Mouse (Mus musculus) cerebellum, adult 18-20 months (tissue): ENCODE measurements around the gene Hspg2.

Source experiments
- DNase-seq, 2 experiments: peaks; one replicate each; pipeline ENCODE4 v3.0.0; 2021

Hspg2 gene

GRCm38 (mm10) chr4:137461981-137462690, 6.4 kb upstream of the Hspg2 start:
- DNase-seq = no peak

DNA sequence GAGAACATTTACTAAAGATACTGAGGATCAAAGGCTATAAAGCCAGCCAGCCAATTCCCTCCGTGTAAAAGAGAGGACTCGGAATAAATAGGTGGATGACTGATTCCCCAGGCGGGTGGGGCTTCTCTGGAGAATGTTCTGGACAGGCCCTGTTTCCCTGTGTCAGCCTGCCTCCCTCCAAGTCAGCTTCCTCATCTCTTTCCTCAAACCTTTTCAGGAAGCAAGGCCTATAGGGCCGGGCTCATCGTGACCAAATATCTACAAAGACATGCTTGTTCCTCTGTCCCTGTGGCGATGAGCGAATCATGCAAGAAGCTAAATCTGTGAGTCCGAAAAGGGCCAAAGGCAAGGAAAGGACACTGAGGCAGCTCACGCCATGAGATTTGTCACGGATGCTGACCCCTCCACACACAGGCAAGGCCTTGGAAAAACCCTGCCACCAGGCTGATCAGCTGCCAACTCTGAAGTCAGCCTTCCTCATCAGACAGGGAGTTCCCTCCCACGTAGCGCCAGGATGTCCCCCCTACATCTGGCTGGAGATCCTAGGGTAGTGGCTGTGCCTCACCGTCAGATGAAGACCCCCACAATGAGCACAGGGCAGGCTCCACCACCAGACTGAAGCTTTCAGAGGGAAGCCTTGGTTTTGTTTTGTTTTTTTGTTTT, 3.3 kb upstream of the Hspg2 start:
- no peak for DNase-seq

DNA sequence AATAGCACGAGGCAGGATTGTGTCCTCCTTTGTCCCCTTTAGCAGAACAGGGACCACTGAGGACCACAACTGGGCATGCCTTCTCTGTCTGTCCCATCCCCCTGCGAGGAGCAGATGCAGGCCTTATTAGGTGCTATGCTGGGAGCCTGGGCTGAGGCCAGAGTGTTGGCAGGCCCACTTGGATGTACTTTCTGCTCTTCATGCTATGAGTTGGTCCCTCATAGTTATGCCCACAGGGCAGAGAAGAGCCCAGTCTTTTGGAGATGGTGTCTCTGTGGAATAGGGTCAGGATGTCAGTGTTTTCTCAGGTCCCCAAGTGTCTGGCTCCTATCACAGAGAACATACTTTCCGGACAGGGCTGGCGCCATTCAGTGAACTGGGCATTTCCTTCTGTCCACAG, 1.6 kb upstream of the Hspg2 start:
- DNase-seq = no peak

GRCm38 (mm10) chr4:137467525-137467924, 1.0 kb upstream of the Hspg2 start:
- no peak for DNase-seq

DNA sequence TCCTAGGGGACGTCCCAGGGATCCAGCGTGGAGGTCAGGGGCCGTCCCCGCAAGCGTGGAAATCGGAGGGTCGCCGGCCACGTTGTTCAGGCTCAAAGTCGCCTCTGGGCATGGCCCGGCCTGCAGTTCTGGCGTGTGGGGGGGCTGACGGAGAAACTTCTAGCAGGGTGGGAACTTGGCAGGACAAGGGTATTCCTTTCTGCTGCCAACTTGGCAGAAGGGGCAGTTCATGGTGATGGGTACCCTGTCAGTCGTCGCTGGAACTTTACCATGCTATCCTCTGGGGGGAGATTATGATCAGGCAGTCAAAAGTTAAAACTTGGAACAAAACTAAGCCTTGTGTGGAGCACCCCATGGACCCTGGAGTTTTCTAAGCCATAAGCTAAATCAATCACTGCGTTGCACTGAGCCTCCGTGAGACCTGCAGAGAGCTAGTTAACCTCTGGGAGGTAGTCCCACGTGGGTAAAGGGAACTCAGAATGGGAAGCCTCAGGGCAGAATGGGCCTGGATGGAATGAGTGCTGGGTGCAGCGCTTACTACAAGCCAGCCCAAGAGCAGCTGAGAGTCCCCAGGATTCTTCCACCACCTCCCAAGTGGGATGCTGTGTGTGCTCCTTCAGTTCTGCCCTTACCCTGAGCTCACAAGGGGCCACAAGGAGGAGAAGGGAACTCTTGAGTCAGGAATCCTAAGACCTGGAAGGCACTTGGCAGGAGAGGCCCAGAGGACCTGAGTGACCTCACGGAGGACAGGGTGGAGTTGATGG, 694 bp downstream of the Hspg2 start:
- no peak for DNase-seq

GRCm38 (mm10) chr4:137469845-137470692, 1.5 kb downstream of the Hspg2 start:
- DNase-seq = no peak

DNA sequence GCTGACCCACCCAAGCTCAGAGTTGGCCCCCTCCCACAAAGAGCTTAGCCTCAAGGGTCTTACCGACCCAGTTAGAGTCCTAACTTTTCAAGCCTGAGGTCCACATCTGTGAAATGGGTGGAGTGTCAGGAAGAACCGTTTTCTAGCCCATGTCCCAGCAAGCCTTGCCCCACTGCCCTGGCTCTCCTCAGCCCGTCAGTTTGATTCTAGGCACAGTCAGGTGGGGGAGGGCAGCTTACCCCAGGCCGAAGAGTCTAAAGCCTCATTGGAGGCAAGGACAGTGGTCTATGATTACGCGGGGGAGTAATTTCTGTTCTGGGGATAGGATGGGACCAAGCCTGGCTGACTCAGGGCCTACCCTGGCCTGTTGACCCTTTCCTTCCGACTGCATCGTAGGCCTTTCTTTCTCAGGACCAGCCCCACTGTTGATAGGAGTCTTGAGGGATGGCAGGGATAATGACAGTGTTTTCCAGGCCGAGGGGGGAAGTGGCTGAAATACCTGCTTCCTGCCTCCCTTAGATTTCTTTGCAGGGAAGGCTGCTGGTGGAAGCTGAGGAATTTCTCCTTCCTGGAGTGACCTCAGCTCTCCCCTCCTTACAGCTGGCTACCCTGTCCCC, 2.2 kb downstream of the Hspg2 start:
- no peak for DNase-seq

DNA sequence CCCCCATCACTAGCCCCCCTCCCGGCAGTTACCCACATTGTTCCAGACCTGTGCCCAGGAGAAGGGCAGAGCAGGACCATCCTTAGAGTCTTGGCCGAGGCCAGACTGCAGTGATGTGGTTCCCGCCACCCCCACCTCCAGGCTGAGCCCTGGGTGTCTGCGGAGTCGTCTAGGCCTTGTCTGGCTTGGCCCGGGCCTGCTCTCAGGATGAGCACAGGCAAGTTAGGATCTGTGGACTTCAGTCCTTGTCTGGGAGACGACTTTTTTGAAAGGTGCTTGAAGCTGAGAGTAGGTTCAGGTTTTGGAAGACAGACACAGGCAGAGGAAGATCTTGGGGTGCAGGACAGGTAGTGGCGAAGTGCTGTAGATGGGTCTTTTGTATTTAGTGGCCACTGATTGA, 2.8 kb downstream of the Hspg2 start:
- no peak for DNase-seq

- DNase-seq = no peak
Measured at GRCm38 (mm10) chr4:137473240-137473639, 4.7 kb downstream of the Hspg2 start.

DNA sequence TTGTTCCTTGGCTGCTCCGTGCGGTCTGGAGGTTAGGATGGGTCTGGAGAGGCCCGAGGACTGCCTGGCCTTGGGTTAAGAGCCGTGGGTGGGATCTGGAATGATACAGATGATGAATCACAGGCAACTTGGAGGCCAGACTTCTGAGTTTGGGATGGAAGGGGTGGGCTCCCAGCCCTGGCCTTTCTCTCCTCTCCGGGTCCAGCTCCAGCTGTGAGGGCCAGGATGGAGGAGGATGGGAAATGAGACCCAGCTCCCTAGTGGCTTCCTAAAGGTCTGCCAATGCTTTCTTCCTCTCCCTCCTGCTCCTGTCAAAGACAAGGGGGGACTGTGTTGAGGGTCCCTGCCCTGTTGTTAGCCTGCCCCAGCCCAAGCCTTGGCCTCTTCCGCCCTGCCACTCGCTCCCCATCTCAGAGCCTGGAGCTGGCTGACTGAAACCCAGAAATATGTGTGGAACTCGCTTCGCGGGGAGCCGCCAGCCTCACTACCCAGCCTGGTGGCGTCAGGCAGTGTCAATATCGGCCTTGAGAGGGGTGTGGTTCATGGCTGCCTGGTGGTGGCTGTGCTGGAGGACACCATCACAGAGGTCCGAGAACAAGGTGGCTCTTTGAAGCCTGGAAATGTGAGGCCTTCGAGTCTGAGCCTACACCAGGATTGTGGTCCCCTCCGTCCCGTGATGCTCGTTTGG, 5.3 kb downstream of the Hspg2 start:
- DNase-seq = no peak

DNA sequence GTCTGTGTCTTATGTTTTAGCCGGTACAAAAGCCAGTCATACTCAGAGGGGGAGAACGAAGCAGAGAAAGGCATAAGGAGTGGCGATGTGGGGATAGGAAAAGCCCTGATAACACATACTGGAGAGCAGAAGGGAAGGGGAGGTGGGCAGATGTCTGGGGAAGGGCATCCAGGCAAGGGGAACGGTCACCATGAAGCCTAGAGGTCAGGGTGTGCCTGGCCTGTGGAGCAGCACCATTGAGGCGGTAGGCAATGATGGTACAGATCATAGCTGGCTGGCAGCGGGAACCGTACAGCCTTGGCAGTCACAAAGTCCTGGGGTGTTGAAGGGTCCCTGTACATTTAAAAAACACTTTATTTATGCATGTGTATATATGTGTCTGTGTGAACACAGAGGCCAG, 6.1 kb downstream of the Hspg2 start:
- DNase-seq = no peak

- DNase-seq = no peak
Measured at GRCm38 (mm10) chr4:137475271-137476050, 6.9 kb downstream of the Hspg2 start.

DNA sequence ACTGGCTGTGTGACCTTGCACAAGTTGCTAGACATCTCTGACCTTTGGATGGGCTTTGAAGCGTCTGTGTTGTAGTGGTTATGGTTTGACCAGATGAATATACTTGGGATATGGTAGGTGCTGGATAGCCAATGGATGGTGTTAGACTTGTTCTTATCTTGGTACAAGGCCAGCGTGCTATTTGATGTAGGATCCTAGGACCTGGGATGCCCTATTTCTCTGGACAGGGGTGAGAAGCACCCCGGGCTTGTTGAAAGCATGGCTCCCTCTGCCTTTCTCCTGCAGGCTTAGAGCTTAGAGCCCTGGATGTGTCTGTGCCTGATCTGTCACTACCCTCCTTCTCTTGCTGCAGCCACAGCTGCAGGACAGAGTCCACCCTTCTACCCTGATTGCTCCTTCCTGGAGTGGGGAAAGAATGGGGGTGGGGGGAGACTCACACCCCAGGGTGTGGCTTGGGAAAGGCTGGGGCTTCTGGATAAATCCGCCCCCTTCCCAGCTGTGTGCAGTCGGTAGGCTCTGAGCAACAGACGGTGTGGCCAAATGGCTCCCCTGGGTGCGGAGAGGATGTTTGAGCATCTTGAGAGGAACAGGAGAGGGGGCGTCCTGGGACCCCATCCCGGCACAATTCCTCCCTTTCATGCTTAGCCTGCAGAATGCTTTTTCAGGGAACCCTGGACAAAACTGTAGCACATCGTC, 7.6 kb downstream of the Hspg2 start:
- no peak for DNase-seq

- no peak for DNase-seq
Measured at GRCm38 (mm10) chr4:137476761-137477237, 8.2 kb downstream of the Hspg2 start.

DNA sequence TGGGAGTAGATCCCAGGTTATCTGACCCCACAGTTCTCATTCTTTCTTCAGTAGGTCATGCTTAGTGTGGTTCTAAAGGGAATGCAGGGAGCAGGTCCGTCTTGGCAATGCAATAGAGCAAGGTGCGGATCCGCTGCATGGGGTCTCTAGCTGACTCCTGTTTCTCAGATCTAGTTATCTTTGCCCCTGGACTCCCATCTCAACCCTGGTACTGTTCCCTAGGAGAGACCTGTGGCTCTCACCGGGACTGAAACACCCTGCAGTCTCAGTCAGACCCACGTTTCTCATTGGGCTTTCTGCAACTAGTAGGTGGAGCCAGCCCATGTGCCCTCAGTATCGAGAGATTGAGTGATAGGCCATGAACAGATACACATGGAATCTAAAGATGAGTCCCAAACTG, 9.0 kb downstream of the Hspg2 start:
- no peak for DNase-seq

- DNase-seq = no peak
Measured at GRCm38 (mm10) chr4:137478306-137478705, 9.7 kb downstream of the Hspg2 start.

DNA sequence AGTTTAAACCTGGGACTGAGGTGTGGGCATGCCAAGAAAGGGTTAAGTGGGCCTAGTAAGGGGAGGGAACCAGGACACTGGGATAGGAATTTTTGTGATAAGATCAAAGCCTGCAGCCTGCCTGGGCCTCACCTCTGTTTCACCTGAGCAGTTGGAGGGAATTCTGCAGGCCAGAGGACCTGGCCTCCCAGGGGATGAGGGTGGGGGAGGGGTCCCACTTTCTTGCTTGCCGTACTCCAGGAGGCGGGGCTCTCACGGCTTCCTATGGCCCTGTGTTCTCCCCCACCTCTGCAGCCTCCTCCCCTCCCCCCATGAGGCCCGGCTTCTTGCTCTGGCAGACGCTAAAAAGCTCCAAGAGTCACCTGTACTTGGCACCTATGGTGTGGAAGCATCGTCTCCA, 11.2 kb downstream of the Hspg2 start:
- DNase-seq = no peak

DNA sequence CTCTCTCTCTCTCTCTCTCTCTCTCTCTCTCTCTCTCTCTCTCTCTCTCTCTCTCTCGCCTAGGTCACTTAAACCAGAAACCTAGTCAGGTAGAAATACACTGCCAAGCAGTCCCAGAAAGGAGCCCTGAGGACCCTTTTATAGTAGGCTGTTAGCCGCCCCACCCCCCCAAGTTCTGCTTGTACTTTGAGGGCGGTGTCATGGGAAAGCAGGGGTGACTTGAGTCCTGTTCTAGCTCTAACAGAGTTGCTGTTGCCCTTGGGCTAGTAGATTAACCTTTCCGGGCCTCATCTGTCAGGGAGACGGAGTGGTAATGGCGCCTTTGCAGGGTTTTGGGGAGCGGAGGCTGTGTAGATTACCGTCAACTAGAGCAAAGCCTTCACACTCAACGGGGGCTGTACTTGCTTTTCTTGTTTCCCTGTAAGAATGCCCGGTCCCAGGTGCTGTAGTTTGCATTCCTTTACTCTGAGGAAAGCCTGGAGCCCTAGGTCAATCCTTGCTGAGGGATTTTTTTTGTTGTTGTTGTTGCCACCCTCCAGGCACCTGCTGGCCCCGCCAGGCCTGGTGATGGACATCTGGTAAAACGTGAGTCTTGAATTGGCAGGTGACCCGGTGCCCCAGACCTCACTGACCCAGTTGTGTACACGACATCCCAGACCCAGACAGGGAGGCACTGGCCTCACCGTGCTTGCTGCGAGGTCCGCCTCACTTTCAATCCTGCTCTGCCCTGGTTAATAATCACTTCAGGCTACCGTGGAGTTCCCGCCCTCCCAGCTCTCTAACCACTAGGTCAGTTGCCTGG, 11.8 kb downstream of the Hspg2 start:
- no peak for DNase-seq

GRCm38 (mm10) chr4:137480993-137481340, 12.4 kb downstream of the Hspg2 start:
- no peak for DNase-seq
